Mouse (Mus musculus): ENCODE measurements around the gene Ppm1a.

- TF ChIP-seq EP300 (optimal IDR thresholded peaks at IDR 0.05) (no peak), CTCF (IDR thresholded peaks at IDR 0.05; ENCODE audit: low read depth) (no peak)
Measured at GRCm38 (mm10) chr12:72769546-72770230, 12.4 kb downstream of the Ppm1a start.

Measured in stomach, postnatal 0 days (tissue).